Mouse (Mus musculus) B cell, adult 2 months (primary cell): ENCODE measurements at regions not wholly inside any gene's neighbourhood (a gene's known extent, or its start where the extent isn't known, plus 50 kb on each side); places are given as distances from the start of the nearest gene placed in this dataset.

Source experiments
- DNase-seq, 2 experiments: peaks; one replicate each; pipeline ENCODE4 v3.0.0; 2022

DNA sequence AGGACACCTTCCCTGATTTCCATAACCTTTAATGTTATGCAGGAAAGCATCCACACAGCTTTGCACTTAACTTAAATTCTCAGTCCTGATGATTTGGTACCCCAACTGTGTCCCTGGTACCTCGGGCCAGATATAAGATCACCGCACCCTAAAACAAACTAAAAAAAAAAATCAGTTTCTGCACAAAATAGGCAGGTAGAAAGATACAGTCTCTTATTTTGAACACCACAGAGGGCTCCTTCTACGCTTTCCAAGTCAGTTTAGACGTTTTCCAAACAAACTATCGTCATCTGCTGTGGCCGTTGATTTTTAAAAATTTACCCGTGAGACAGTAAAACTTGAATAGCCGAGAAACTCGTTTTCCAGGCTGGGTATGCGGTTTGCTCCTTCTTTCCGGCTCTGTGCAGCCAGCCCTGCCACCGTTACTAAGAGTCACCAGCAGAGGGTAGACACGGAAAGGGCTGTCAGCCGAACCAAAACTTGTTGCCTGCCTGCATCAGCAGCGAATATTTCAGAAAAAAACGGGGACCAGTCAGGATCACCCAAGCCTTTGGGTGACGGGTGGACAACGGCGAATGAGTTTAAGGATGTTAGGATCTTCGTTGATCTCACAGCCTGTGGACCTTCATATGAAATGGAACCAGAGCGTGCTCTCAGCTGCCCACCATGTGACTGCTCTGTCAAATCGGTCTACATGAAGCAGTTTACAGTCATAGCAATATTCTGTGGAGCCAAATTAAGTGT, 74.4 kb upstream of the Gpc5 start:
- DNase-seq, result peak; percentile 53 to 59

- DNase-seq, result no peak
These were observed 64.0 kb upstream of the Gpc5 start for GRCm38 (mm10) chr14:115028011-115028410.

DNA sequence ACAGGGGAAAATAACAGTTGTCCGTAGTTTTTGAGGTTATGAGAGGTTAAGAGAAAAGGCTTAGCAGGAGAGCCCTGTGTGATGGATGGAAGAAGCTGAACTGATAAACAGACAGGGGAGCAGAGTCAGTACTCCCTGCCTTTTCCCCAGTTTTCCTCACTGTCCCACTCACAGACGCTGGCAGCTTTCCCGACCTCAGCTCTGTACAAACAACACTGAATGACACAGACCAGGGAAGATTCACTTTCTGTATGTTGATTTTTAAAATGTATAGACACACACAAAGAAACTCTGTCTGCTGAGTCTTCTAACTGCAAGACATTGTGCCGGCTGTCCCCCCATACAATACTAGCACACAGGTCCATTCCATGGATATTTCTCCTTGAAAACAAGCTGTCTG, 60.3 kb upstream of the Gpc5 start:
- DNase-seq, result no peak

- DNase-seq, result no peak
These were observed 58.5 kb upstream of the Gpc5 start for GRCm38 (mm10) chr14:115033375-115033969.

DNA sequence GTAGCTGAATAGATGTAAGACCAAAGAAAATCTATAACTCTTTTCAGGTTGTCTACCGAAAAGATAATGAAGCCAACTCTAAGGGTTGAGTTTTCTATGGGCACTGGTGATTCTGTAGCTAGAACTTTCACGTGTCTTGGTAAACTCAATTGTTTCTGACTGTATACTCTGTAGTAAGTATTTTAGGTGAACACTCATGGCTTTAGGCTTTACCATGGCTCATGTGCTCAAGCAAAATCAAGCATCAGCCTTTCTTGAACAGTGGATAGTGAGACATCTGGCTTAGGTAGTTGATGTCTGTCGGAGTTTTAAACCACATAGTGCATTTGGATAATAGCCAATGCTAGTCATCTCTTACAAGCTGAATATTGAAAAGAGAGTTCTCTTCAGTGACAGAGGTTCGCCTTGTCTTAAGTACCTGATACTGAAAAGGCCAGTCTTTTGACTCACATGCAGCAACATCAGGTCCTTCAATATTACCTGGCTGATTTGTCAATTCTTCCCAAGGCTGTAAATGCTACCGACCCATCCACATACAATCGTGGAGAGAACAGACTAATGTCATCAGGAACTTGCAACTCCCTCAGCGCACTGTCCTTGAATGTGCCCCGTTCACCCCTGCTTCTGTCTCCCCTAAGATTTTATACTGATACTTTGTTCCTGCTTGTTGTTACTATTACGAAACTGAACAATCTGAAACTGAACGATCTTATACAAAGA, 57.1 kb upstream of the Gpc5 start:
- no peak for DNase-seq

DNA sequence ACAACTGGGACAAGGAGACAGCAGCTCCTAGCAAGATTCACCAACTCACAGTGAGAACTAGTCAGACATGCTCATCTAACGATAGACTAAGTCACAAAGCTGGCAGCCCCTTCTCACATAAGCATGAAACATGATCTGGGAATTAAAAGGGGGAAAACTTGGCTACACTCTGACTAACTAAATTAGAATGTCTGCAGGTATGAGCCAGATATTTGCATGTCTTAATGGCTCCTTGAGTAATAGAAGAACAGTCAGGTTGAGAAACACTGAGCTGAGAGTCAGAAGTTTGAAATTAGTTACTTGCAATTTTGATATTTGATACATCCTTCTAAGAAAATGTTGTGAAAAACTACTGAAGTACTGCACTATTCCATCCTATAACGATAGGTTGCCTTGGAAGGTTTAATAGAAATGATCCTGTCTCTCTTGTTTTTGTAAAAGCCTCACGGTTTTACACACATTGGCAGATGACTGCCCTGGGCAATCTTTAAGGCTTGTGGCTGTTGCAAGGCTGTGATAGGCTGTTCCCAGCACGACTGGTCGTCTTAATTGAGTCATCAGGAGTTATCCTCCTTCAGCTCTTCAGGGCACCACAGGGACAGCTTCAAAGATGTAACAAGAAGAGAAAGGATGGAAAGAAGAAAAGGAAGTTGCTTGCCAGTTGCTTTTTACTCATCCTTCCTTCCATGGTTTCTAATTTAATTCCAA, 54.8 kb upstream of the Gpc5 start:
- DNase-seq, result no peak

- no peak for DNase-seq
These were observed 53.2 kb upstream of the Gpc5 start for GRCm38 (mm10) chr14:115038788-115039187.

GRCm38 (mm10) chr14:115039524-115039923, 52.5 kb upstream of the Gpc5 start:
- DNase-seq, result no peak

- DNase-seq, result no peak
These were observed 51.9 kb upstream of the Gpc5 start for GRCm38 (mm10) chr14:115040091-115040571.

- DNase-seq, result peak; percentile 88 to 89
These were observed 51.3 kb upstream of the Gpc5 start for GRCm38 (mm10) chr14:115040578-115041206.

DNA sequence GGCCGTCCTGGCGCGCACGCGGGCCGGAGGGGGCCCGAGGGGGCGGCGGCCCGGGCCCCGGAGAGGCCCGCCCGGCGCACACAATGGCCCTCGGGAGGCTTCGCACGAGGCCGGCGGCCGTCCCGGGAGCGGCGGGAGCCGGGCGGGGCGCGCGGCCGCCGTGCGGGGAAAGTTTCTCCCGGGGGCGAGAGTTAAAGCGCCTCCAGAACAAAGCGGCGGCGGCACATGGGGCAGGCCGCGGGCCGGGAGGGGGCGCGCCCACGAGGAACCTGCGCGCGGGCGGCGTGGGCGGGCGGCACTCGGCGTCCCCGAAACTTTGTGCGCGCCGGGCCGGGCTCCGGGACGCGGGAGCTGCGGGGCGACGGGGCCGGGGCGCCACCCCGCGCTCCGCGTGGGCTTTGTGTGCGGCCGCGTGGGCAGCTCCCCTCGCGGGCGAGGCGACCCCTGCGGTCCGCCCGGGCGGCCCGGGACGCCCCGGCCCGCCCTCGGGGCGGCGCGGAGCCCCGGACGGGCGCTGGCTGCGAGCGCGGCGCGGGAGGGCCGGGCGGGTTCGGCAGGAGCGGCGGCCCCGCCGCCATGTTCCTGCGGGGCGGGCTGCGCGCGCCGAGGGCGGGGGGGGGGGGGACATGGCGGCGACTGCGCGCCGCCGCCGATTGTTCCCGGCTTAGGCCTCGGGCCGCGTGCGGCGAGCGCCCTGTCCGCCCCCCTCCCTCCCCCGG, 50.5 kb upstream of the Gpc5 start:
- peak; percentile 52 to 66 for DNase-seq

- DNase-seq, result peak; percentile 87 to 90
These were observed 49.9 kb upstream of the Gpc5 start for GRCm38 (mm10) chr14:115042055-115042564.
